Mouse (Mus musculus): ENCODE measurements at regions not wholly inside any gene's neighbourhood (a gene's known extent, or its start where the extent isn't known, plus 50 kb on each side); places are given as distances from the start of the nearest gene placed in this dataset.

GRCm38 (mm10) chr2:92721951-92722350, 122.4 kb downstream of the Chst1 start:
- TF ChIP-seq MYC (IDR thresholded peaks at IDR 0.05; ENCODE audit: low read depth, low read length) (no peak), UBTF (IDR thresholded peaks at IDR 0.05; ENCODE audit: low read depth, low read length) (no peak), TCF12 (IDR thresholded peaks at IDR 0.05; ENCODE audit: low read depth, low read length) (no peak), POLR2AphosphoS2 (IDR thresholded peaks at IDR 0.05; ENCODE audit: low read depth, low read length) (no peak), BHLHE40 (IDR thresholded peaks at IDR 0.05; ENCODE audit: low read depth, low read length) (no peak), MAX (IDR thresholded peaks at IDR 0.05; ENCODE audit: low read length) (no peak), ZNF384 (IDR thresholded peaks at IDR 0.05; ENCODE audit: low read depth, low read length) (no peak), USF1 (IDR thresholded peaks at IDR 0.05; ENCODE audit: low read depth, low read length) (no peak), RAD21 (IDR thresholded peaks at IDR 0.05; ENCODE audit: low read depth, low read length) (no peak), KAT2A (IDR thresholded peaks at IDR 0.05; ENCODE audit: insufficient replicate concordance, low read length) (no peak), CHD1 (IDR thresholded peaks at IDR 0.05; ENCODE audit: low read depth, low read length) (no peak)
- Histone ChIP-seq H3K27ac (ENCODE audit: insufficient read depth, low read depth) (no peak overlapping the region), H3K79me2 (replicated peaks; ENCODE audit: control insufficient read depth, extremely low read depth, insufficient read depth, poor library complexity, severe bottlenecking) (no peaks in the 10 kb centered on the region), H3K4me2 (ENCODE audit: insufficient read depth, low read depth, poor library complexity, severe bottlenecking) (no peak overlapping the region), H3K4me1 (ENCODE audit: control insufficient read depth in 1 of 2, insufficient read depth in 2 of 2) (no peaks in the 10 kb centered on the region), H3K27me3 (replicated peaks) (peaks cover 2% of the 10 kb centered on the region), H3K4me3 (replicated peaks in 1 of 3; ENCODE audit: low read depth in 2 of 3, low read length in 2 of 3, poor library complexity in 1 of 3) (no peak overlapping the region), H3K9me3 (replicated peaks; ENCODE audit: low read length) (peaks cover 10% of the 10 kb centered on the region), H3K9ac (ENCODE audit: insufficient read depth, low read depth) (no peak overlapping the region), H3K36me3 (replicated peaks in 1 of 2; ENCODE audit: control insufficient read depth in 1 of 2, insufficient read depth in 1 of 2, low read length in 1 of 2) (no peaks in the 10 kb centered on the region)
- dilution Hi-C loops (cut with MboI; ENCODE audit: extremely low pct_ligation_motif_present, extremely low pct_unique_long_range_greater_than_20kb, low sequenced_read_pairs) (no loop called here), in situ Hi-C loops (cut with MboI; ENCODE audit: low pct_ligation_motif_present, low pct_unique_long_range_greater_than_20kb, low sequenced_read_pairs) (no loop called here)
- DNase-seq (ENCODE audit: extremely low read depth): no peak

DNA sequence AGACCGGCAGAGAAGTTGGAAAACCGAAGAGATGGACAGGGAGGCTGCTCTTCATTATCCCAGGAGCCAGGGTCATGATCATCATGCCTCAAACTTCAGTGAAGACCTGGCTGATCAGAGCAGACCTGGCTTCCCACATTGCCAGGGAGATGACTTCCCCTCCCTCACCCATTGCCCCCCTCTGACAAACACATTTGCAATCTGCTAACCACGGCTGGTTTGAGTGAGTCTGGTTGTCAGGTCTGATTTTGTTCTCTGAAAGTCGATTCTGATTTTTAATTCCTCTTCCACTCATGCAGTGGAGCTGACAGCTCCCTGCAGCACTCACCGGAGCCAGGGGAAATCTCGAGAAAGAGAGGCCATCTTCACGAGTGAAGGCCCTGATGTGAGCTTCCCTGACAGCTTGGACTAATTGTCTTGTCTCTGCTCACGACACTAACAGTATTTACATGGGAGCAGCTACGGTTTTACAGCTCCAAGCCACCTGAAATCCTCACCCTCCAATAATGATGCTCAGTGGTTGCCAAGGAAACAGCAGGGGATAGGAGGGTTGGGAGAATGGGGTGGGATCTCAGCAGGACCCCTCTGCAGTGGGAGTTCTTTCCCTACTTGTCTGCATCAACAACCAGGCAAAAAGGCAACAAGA, 124.2 kb downstream of the Chst1 start:
- Histone ChIP-seq H3K27me3 (replicated peaks) (peaks cover 3% of the 10 kb centered on the region), H3K79me2 (replicated peaks; ENCODE audit: control insufficient read depth, extremely low read depth, insufficient read depth, poor library complexity, severe bottlenecking) (no peaks in the 10 kb centered on the region), H3K9me3 (replicated peaks; ENCODE audit: low read length) (peaks cover 10% of the 10 kb centered on the region), H3K4me2 (ENCODE audit: insufficient read depth, low read depth, poor library complexity, severe bottlenecking) (no peak overlapping the region), H3K4me3 (replicated peaks in 1 of 3; ENCODE audit: low read depth in 2 of 3, low read length in 2 of 3, poor library complexity in 1 of 3) (no peak overlapping the region), H3K36me3 (replicated peaks in 1 of 2; ENCODE audit: control insufficient read depth in 1 of 2, insufficient read depth in 1 of 2, low read length in 1 of 2) (no peaks in the 10 kb centered on the region), H3K27ac (ENCODE audit: insufficient read depth, low read depth) (no peak overlapping the region), H3K9ac (ENCODE audit: insufficient read depth, low read depth) (no peak overlapping the region), H3K4me1 (ENCODE audit: control insufficient read depth in 1 of 2, insufficient read depth in 2 of 2) (no peaks in the 10 kb centered on the region)
- dilution Hi-C loops (cut with MboI; ENCODE audit: extremely low pct_ligation_motif_present, extremely low pct_unique_long_range_greater_than_20kb, low sequenced_read_pairs): no loop called here
- no peak for DNase-seq (ENCODE audit: extremely low read depth)
- no peak for TF ChIP-seq ETS1 (conservative IDR thresholded peaks at IDR 0.05; ENCODE audit: low read depth, low read length)
- TF ChIP-seq RCOR1 (conservative IDR thresholded peaks at IDR 0.05; ENCODE audit: low read depth, low read length): no peak
- TF ChIP-seq ZMIZ1 (IDR thresholded peaks at IDR 0.05; ENCODE audit: low read depth, low read length): no peak
- TF ChIP-seq UBTF (IDR thresholded peaks at IDR 0.05; ENCODE audit: low read depth, low read length): no peak
- TF ChIP-seq POLR2A (IDR thresholded peaks at IDR 0.05; ENCODE audit: low read depth, low read length): no peak
- no peak for TF ChIP-seq HCFC1 (IDR thresholded peaks at IDR 0.05; ENCODE audit: low read depth, low read length)
- TF ChIP-seq TBP (conservative IDR thresholded peaks at IDR 0.05; ENCODE audit: low read depth, low read length): no peak
- in situ Hi-C loops (cut with MboI; ENCODE audit: low pct_ligation_motif_present, low pct_unique_long_range_greater_than_20kb, low sequenced_read_pairs): no loop called here
